Mouse (Mus musculus): Measurements from ENCODE around the gene Rabep1.
A peak's percentile ranks its signal among the peaks of the same experiment; 100 is the strongest.
"Not testable (repeated sequence)": the region's sequence is repeated elsewhere in the genome, so short reads cannot be mapped to it uniquely, and the experiment has no call there.

Rabep1 gene

GRCm38 (mm10) chr11:70898182-70898581, 53.6 kb downstream of the Rabep1 start:
- not testable (repeated sequence) for DNase-seq

GRCm38 (mm10) chr11:70906681-70907080, 62.1 kb downstream of the Rabep1 start:
- no peak for DNase-seq

- DNase-seq = no peak
Observed at GRCm38 (mm10) chr11:70911323-70911722, 66.7 kb downstream of the Rabep1 start.

GRCm38 (mm10) chr11:70911920-70912319, 67.3 kb downstream of the Rabep1 start:
- no peak for DNase-seq

DNA sequence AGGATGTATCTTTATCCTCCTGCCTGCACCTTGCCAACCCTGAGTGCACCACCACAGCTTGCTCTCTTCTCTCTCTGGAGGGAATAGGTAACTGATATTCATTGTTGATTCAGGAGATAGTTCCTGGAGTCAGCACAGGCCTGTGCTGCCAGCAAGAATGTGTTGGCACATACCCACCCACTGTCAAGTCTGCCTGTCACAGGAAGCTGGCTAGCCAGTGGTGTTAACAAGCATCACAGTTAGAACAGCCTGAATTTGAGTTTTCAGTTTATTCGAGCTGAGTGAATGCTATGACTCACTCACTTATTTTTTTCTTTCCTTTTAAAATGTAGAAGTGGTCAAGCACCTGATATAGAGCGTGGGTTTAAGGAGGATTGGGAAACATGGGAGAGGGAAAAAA, 73.3 kb downstream of the Rabep1 start:
- no peak for DNase-seq

GRCm38 (mm10) chr11:70919524-70919923, 74.9 kb downstream of the Rabep1 start:
- DNase-seq = no peak

- no peak for DNase-seq
Observed at GRCm38 (mm10) chr11:70931461-70931860, 86.9 kb downstream of the Rabep1 start.

GRCm38 (mm10) chr11:70935316-70935715, 90.7 kb downstream of the Rabep1 start:
- no peak for DNase-seq

DNA sequence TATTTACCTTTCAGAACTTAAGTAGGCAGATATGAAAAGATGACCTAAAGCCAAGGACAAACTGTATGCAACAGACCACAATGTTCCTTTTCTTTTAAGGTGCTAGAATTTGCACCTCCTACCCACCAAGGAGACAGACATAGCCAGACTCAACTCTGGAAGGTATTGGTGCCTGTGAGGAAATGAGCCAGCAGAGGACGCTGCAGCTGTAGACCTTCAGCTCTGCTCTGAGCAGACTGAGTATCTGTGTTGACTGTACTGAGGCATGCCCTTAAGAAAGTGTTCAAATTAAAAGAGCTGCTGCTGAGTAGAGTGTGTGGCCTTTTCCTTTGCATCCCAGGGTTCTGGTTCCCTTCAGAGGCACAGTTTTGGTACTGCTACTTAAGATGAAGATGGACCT, 98.0 kb downstream of the Rabep1 start:
- DNase-seq = no peak

GRCm38 (mm10) chr11:70943651-70944050, 99.1 kb downstream of the Rabep1 start:
- DNase-seq = peak; percentile 13 to 27

DNA sequence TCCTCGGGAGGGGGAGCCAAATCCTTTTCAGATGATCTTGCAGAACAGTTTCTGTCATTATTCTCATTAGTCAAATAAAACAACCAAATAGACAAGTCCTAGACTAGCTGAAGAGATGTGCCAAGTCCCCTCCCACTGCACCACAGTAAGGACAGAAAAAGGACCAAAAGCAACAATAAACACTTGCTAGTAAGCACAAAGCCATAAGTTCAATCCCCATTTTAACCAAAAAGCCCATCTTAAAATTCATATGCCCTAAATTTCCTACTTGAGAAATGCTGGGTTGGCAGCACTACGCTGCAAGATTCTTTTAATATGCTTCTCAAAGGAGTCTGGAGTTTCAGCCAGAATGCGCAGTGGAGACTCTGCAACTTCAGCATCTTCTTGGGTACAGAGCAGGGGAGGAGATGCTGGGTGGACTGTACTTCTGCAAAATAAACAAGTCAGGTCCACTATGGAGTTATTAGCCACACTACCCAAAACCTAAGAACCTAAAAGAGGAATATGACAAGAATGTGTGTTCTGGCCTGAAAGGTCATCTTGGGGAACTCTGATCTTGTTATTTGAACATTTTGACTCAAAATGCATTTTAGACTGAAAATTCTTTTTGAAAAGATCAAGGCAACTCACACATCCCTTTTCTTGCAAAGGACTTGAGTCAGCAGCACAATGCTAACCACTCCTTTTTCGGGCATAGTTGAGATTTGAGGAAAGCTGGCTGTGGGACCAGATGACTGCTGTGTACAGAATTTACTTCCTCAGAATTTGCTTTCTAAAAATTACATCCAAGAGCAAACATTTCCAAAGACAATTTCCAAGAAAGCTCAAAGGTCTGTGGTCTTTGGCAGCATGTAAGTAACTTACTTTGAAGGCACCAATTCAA, 100.6 kb downstream of the Rabep1 start:
- DNase-seq = no peak

DNA sequence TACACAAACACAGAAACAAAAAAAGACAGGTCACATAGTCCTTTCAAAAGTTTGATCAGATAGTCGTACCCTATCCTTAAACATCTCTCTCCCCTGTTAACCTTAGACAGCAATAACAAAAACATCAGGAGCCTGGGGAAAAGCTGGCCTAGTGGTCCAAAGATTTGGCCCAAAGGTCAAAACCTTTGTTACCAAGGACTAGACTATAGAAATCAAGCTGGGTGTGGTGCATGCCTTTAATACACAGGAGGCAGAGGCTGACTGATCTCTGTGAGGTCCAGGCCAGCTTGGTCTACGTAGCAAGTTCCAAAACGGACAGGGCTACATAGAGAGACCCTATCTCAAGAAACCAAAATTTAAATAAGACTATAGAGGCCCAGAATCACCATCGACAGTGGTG, 110.1 kb downstream of the Rabep1 start:
- no peak for DNase-seq

DNA sequence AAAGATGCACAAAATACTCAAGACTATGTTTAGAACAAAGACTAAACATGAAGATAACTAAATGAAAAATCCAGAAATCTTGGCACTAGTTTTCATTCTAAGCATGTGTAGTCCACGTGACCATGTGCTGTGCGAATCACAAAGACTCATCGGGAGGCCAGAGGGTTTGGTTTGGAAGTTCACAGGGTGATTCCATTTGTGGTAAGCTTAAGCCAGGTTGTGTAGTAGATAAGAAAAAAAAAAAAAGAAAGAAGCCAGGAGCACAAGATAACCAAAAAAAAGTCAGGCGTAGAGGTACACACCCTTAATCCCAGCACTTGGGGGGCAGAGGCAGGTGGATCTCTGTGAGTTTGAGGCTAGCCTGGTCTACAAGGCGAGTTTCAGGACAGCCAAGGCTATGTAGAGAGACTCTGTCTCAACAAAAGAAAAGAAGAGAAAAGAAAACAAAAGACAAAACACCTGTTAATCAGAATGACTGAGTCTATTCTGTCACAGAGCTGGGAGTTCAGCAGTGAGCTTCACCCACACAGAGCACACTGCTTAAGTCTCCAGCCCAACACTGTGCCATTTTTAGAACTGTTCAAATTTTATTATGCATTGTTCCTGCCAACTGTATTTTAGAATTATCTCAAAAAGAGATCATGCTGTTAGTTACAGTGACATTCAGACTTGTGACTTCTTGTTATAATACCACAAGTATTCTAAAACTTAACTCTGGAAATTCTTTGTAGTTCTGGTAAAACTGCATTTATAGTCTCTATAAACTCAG, 116.4 kb downstream of the Rabep1 start:
- DNase-seq = no peak

GRCm38 (mm10) chr11:70964222-70964907, 119.8 kb downstream of the Rabep1 start:
- no peak for DNase-seq

GRCm38 (mm10) chr11:70969271-70969794, 124.8 kb downstream of the Rabep1 start:
- no peak for DNase-seq

DNA sequence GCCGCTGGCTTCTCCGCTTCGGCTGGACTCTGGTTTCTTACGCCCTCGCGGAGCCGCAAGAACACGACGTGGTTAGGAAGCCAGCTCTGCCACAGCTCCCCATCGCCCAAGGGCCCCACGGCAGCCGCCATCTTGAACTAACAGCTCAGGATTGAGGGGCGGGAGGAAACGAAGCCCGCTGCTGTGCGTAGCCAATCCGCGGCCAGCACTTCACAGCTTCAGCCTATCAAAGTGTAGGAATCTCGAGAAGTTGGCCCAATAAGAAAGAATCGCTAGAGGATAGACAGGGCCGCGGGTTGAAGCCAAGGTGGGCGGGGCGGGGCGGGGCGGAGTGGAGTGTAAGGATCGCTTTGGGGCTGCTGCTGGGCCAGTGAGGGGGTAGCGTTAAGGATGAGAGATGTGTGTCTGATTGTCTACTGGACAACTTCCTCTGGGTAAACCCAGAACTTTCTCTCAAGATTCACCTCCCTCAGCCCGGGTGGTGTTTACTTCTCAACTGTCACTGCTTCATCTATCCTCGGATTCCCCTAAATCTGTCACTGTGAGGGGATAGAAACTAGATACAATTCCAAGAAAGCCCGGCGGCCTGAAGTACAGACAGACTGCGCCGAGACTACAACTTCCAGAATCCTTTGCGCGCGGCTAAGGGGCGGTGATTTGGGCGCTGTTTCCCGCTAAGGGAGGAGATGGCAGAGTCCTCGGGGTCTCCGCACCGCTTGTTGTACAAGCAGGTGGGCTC, 125.4 kb downstream of the Rabep1 start, which contains the start of the genes Nup88 and Rpain:
Gene Nup88 (minus strand): TSS at position 153 of the 739 bp plus-strand sequence.
Gene Rpain (plus strand): TSS at position 393 of the 739 bp plus-strand sequence.
- peak; percentile 92 to 93 for DNase-seq

GRCm38 (mm10) chr11:70970560-70971540, 126.3 kb downstream of the Rabep1 start:
- DNase-seq = peak in 1 of 2 experiments; percentile 10

DNA sequence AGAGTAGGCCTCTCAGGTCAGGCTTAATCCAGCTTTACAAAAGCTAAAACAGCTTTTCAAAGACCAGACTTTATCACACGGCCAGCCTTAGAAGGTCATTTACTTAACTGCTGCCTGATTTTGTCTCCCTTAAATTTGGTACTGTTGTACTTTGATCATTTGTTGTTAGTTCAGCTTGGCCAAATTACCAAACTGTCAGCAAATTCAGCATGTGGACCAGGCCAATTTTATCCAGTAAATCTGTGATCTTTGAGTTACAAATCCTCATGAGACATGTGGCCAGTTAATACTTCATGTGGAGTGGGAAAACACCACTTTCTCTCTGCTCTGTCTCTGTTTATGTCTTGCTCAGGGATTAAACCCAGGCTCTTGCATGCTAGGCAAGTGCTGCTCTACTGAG, 128.0 kb downstream of the Rabep1 start:
- no peak for DNase-seq

DNA sequence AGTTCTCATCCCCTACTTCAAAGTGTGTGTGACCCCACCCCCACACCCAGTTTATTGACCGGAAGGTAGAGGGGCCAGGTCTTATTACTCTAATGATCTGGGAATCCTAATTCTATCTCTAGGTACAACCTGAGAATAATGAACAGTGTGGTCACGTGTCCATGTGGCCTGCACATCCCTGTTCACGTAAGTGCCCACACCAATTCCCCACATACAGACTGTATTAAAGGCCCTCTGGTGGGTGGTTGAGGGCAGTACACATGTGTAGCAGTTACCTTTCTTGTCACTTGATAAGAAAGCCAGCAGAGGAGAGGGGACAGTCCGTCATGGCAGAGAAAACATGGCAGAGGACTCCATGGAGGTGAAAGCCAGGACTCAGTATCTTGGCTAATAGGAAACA, 129.4 kb downstream of the Rabep1 start:
- DNase-seq = no peak

DNA sequence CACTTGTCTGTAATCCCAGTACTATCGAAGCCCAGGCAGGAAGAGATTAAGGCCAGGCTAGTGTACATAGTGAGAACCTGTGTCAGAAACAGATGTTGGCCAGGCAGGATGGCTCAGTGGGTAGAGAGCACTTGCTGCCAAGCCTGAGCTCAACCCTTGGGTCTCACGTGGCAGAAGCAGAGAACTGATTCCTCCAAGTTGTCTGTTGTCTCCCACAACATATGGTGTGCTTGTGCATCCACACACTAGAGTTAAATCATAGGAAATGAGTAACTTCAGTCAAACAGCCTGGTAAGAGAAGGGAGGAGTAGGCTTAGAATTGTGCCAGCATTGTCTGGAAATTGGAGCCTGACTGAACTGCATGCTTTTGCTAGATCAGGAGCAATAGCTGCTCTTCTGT, 130.6 kb downstream of the Rabep1 start:
- no peak for DNase-seq

DNA sequence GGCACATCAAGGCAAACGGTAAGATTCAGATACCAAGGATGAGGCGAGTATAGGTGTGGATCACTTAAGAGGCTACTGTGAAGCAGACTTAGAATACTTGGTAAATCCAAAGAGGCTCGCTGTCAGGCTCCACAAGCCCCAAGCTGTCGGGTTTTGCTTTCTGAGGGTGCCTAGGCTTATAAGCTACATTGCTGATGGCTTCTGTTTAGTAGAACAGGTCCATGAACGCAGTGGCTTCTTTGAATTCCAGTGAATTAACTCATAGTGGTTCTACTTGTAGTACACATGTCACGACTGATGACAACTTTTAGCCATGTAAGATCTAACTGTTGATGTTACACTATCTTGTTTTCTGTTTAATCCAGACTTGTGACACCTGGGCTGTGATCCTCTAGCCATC, 132.7 kb downstream of the Rabep1 start:
- no peak for DNase-seq

All from cerebellum, postnatal 36 days (tissue).